Comparison of ENCODE assay signal across 8 mouse cellular contexts in genomic region chr7:70354606-70355356, GRCm38 (mm10). TPM values are rescaled to one million over a fixed set of nuclear protein-coding genes. Genes with fewer than 3 reads are reported as not detected.
DNase-seq lines count a peak whose midpoint lies in the region; ATAC-seq and TF ChIP-seq lines count a peak whose summit lies in the region.

No protein-coding gene starts in this region.

- H3K27me3 ChIP-seq in heart, embryonic 15.5 days, result peaks cover 40% of the 10 kb centered on the region
- H3K27me3 ChIP-seq in limb, embryonic 13.5 days, result peaks cover 8% of the 10 kb centered on the region; the same call in 1 of the 2 replicates
- H3K27me3 ChIP-seq in stomach, embryonic 14.5 days (ENCODE audit: control insufficient read depth, insufficient read depth, low read length), result no peaks in the 10 kb centered on the region
- peaks cover 7% of the 10 kb centered on the region; the same call in 1 of the 2 replicates for H3K27me3 ChIP-seq in cerebellum, adult 2 months (ENCODE audit: control insufficient read depth, insufficient read depth, low read length)

- TF ChIP-seq POLR2A in cerebellum, adult 2 months (IDR thresholded peaks at IDR 0.05; ENCODE audit: borderline replicate concordance, insufficient read depth, low read length), result no peak

- H3K4me1 ChIP-seq in heart, embryonic 15.5 days (replicated peaks), result peaks cover 14% of the 10 kb centered on the region
- peaks cover 52% of the 10 kb centered on the region for H3K4me1 ChIP-seq in limb, embryonic 13.5 days
- peaks cover 6% of the 10 kb centered on the region; the same call in 1 of the 2 replicates for H3K4me1 ChIP-seq in stomach, embryonic 14.5 days (ENCODE audit: control insufficient read depth, insufficient read depth, low read length)
- no peaks in the 10 kb centered on the region; the same call in 1 of the 2 replicates for H3K4me1 ChIP-seq in cerebellum, adult 2 months (ENCODE audit: control insufficient read depth, insufficient read depth, low read length)

- WGBS in heart, embryonic 15.5 days, result 21% methylated on average over 14 of the region's 14 CpGs
- WGBS in limb, embryonic 13.5 days, result 18% methylated on average over 14 of the region's 14 CpGs
- WGBS in stomach, embryonic 14.5 days, result 19% methylated on average over 13 of the region's 14 CpGs
- WGBS in cerebellum, adult 2 months, result 49% methylated on average over 14 of the region's 14 CpGs

- no peak for TF ChIP-seq CTCF in cerebellum, adult 2 months (IDR thresholded peaks at IDR 0.05; ENCODE audit: borderline replicate concordance, insufficient read depth, low read depth, low read length)

- no peaks in the 10 kb centered on the region for H3K9me3 ChIP-seq in heart, embryonic 15.5 days (replicated peaks)
- no peaks in the 10 kb centered on the region for H3K9me3 ChIP-seq in limb, embryonic 13.5 days
- H3K9me3 ChIP-seq in stomach, embryonic 14.5 days (ENCODE audit: control insufficient read depth, low read depth, low read length), result no peaks in the 10 kb centered on the region

- H3K27ac ChIP-seq in heart, embryonic 15.5 days, result peak overlapping the region; percentile 37; the same call in 1 of the 2 replicates
- H3K27ac ChIP-seq in limb, embryonic 13.5 days, result peak overlapping the region; percentile 59; the same call in 1 of the 2 replicates
- H3K27ac ChIP-seq in stomach, embryonic 14.5 days (ENCODE audit: low read length), result peak overlapping the region; percentile 100
- no peak overlapping the region for H3K27ac ChIP-seq in cerebellum, adult 2 months (ENCODE audit: insufficient read depth, low read length)

- DNase-seq in retina, postnatal 1 day, result peak; percentile 12
- DNase-seq in retina, embryonic 14.5 days (ENCODE audit: low spot score), result no peak
- DNase-seq in adrenal gland, adult 8-10 months, result no peak
- no peak for DNase-seq in c-Kit-positive CD71-positive TER-119-positive erythroid progenitor cells, embryonic 14.5 days (ENCODE audit: low spot score)
- DNase-seq in cerebellum, adult 2 months, result no peak

- no peak for ATAC-seq in heart, embryonic 15.5 days (replicated peaks; ENCODE audit: insufficient number of reproducible peaks, insufficient read depth, low FRiP score, low read depth)
- no peak for ATAC-seq in limb, embryonic 13.5 days (ENCODE audit: low FRiP score, low read depth)
- ATAC-seq in stomach, embryonic 14.5 days (ENCODE audit: insufficient number of reproducible peaks, insufficient read depth, low FRiP score, low read depth), result peak; percentile 30

- peak overlapping the region; percentile 90 for H3K4me2 ChIP-seq in heart, embryonic 15.5 days
- H3K4me2 ChIP-seq in limb, embryonic 13.5 days (replicated peaks), result peak overlapping the region; percentile 85
- peak overlapping the region; percentile 82 for H3K4me2 ChIP-seq in stomach, embryonic 14.5 days (replicated peaks; ENCODE audit: low read depth, low read length)

- no peak overlapping the region; the same call in 1 of the 2 replicates for H3K9ac ChIP-seq in heart, embryonic 15.5 days
- peak overlapping the region; percentile 63 for H3K9ac ChIP-seq in limb, embryonic 13.5 days
- peak overlapping the region; percentile 100 for H3K9ac ChIP-seq in stomach, embryonic 14.5 days (replicated peaks; ENCODE audit: low read depth, low read length)

- no peaks in the 10 kb centered on the region for H3K36me3 ChIP-seq in heart, embryonic 15.5 days
- peaks cover 34% of the 10 kb centered on the region for H3K36me3 ChIP-seq in limb, embryonic 13.5 days
- H3K36me3 ChIP-seq in stomach, embryonic 14.5 days (ENCODE audit: control insufficient read depth, insufficient read depth, low read length), result peaks cover 27% of the 10 kb centered on the region

- H3K4me3 ChIP-seq in heart, embryonic 15.5 days, result peak overlapping the region; percentile 77
- H3K4me3 ChIP-seq in limb, embryonic 13.5 days, result peak overlapping the region; percentile 84
- H3K4me3 ChIP-seq in stomach, embryonic 14.5 days (ENCODE audit: low read depth, low read length), result peak overlapping the region; percentile 90
- H3K4me3 ChIP-seq in cerebellum, adult 2 months (replicated peaks; ENCODE audit: insufficient read depth, low read depth, low read length), result no peak overlapping the region

RNA-seq across cellular contexts. Expression of gene Nr2f2, which starts 11.8 kb away (rescaled TPM):
- polyA plus RNA-seq in heart, embryonic 15.5 days (2015; fragmentation: Nextera tagmentation; extraction: Ambion mirVana), result 25.1 and 27.6 TPM in 2 replicates
- 62.3 and 65.9 TPM in 2 replicates for polyA plus RNA-seq in limb, embryonic 13.5 days (2015; fragmentation: Nextera tagmentation; extraction: Ambion mirVana)
- 106 and 111 TPM in 2 replicates for polyA plus RNA-seq in stomach, embryonic 14.5 days (2014; fragmentation: Nextera tagmentation; extraction: Ambion mirVana)
- total RNA-seq in adrenal gland, adult 8-10 months (2022), result 100 to 1,000 TPM; 108 to 141 (median 120) TPM
- 25.5 and 28.9 TPM in 2 replicates for polyA plus RNA-seq in cerebellum, adult 2 months (2012; rRNA removed)
